Mouse (Mus musculus) heart, embryonic 16.5 days (tissue): ENCODE data around the gene Nrp1. TPM values are rescaled to one million over a fixed set of nuclear protein-coding genes. Genes with fewer than 3 reads are reported as not detected.
A peak's percentile ranks its signal among the peaks of the same experiment; 100 is the strongest.

Experiments used
- ATAC-seq: fragments of 200-750 bp; cut with Nextera tagmentation; replicated peaks from 2 replicates; pipeline ENCODE4 v1.8.0; 2017; ENCODE audit warnings: moderate number of reproducible peaks; ENCODE audit not compliant: insufficient read depth, low FRiP score; ENCODE audit errors: extremely low read depth
- H3K27ac ChIP-seq: fragments of 300-500 bp; sonication (generic); 2 replicates; pipeline ENCODE4 v1.5.1; 2014; ENCODE audit warnings: mild to moderate bottlenecking, low read length, control low read depth, moderate library complexity
- H3K27me3 ChIP-seq: fragments of 300-500 bp; sonication (generic); 2 replicates; pipeline ENCODE4 v1.6.1; 2014; ENCODE audit warnings: low read length, mixed read lengths; ENCODE audit not compliant: control insufficient read depth, insufficient read depth
- H3K36me3 ChIP-seq: fragments of 300-500 bp; sonication (generic); 2 replicates; pipeline ENCODE4 v1.6.1; 2014; ENCODE audit not compliant: control insufficient read depth, insufficient read depth
- H3K4me1 ChIP-seq: fragments of 300-500 bp; sonication (generic); 2 replicates; pipeline ENCODE4 v1.6.1; 2014; ENCODE audit warnings: low read length, mixed read lengths; ENCODE audit not compliant: control insufficient read depth, insufficient read depth
- H3K4me2 ChIP-seq: fragments of 300-500 bp; sonication (generic); 2 replicates; pipeline ENCODE4 v1.6.1; 2014; ENCODE audit warnings: low read depth, mild to moderate bottlenecking, control low read depth, low read length
- H3K4me3 ChIP-seq: fragments of 300-500 bp; sonication (generic); 2 replicates; pipeline ENCODE4 v1.5.1; 2014; ENCODE audit warnings: mild to moderate bottlenecking, control low read depth, low read length
- H3K9ac ChIP-seq: fragments of 300-500 bp; sonication (generic); 2 replicates; pipeline ENCODE4 v1.6.1; 2014; ENCODE audit warnings: low read length, control low read depth
- H3K9me3 ChIP-seq: fragments of 300-500 bp; sonication (generic); replicated peaks from 2 replicates; pipeline ENCODE4 v1.6.1; 2016; ENCODE audit warnings: low read length; ENCODE audit not compliant: control insufficient read depth
- WGBS: fragments of 180-500 bp; shearing (Covaris S2); extraction: QIAGEN DNeasy Blood & Tissue Kit; methylation state at CpG from one replicate; pipeline ENCODE4 v1.1.7; 2014; 5-methylcytosine and 5-hydroxymethylcytosine counted together
- polyA plus RNA-seq: library from polyadenylated mRNA; unstranded; fragments of >200 nt; fragmentation: Nextera tagmentation; extraction: Ambion mirVana; gene quantifications from 2 replicates; pipeline ENCODE4 v1.2.1, GENCODE M21; 2015

Nrp1 gene
- polyA plus RNA-seq, 1 experiment from 2014 or later, result 159 TPM

GRCm38 (mm10) chr8:128361343-128361870, 3.0 kb downstream of the Nrp1 start:
- no peak for ATAC-seq
- H3K27ac ChIP-seq, result peak overlapping the region; percentile 98
- no peaks in the 10 kb centered on the region for H3K27me3 ChIP-seq
- H3K9ac ChIP-seq, result peak overlapping the region; percentile 99
- H3K36me3 ChIP-seq, result peaks cover 4% of the 10 kb centered on the region; the same call in 1 of the 2 replicates
- 13% methylated on average over 5 of the region's 5 CpGs for WGBS
- H3K9me3 ChIP-seq, result no peaks in the 10 kb centered on the region
- H3K4me2 ChIP-seq, result peak overlapping the region; percentile 75
- peaks cover 35% of the 10 kb centered on the region for H3K4me1 ChIP-seq
- peak overlapping the region; percentile 92 for H3K4me3 ChIP-seq

DNA sequence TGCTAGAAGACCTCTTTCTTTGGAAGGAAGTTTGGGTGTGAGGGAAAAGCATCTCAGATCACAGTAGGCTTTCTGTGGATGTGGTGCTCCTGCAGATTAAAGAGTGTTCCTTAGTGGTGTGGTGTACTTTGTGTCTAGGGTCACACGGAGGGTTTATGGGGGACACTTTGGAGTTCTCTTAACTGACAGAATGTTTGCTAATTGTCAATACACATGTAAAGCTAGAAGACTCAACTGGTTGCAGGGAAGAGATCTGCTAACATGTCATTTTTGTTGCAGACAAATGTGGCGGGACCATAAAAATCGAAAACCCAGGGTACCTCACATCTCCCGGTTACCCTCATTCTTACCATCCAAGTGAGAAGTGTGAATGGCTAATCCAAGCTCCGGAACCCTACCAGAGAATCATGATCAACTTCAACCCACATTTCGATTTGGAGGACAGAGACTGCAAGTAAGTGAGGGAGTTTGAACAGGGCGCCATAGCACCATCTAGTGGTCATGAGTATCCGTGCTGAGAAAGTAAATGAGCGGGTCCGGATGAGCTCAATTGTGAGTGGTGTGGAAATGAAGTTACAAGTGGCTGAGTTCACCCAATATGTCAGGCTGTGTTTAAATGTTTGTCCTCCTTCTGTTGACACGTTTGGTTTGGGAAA, 4.7 kb downstream of the Nrp1 start:
- Histone ChIP-seq H3K36me3 (peaks cover 4% of the 10 kb centered on the region; the same call in 1 of the 2 replicates), H3K4me2 (peak overlapping the region; percentile 75), H3K27ac (peak overlapping the region; percentile 69), H3K4me1 (peaks cover 39% of the 10 kb centered on the region), H3K9me3 (no peaks in the 10 kb centered on the region), H3K27me3 (no peaks in the 10 kb centered on the region), H3K9ac (peak overlapping the region; percentile 63), H3K4me3 (peak overlapping the region; percentile 51)
- WGBS, result 5% methylated on average over 11 of the region's 11 CpGs
- ATAC-seq, result no peak

DNA sequence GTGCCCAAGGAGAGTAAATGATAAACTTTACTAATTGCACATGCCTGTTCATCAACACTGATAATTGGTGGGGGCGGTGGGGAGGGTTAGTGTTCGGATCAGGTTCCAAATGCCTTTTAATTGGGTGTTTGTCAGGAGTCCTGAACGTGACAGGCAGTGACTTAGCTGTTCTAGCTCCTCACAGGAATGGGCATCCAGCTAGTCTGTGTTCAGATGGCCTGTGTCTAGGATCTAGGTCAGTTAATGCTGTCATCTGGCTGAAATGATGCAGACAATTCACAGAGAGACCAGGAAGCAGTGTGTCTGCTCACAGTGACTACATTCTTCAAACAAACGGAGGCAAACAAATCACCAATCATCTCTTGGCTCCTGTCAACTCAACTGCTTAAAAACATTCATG, 12.1 kb downstream of the Nrp1 start:
- H3K4me1 ChIP-seq, result peaks cover 82% of the 10 kb centered on the region
- no peak; the same call in 1 of the 2 replicates for ATAC-seq
- no peak overlapping the region for H3K4me3 ChIP-seq
- H3K27me3 ChIP-seq, result no peaks in the 10 kb centered on the region
- H3K9me3 ChIP-seq, result no peaks in the 10 kb centered on the region
- no peak overlapping the region for H3K9ac ChIP-seq
- peaks cover 32% of the 10 kb centered on the region for H3K36me3 ChIP-seq
- WGBS, result 25% methylated on average over 4 of the region's 4 CpGs
- peak overlapping the region; percentile 88 for H3K27ac ChIP-seq
- H3K4me2 ChIP-seq, result no peak overlapping the region

- no peaks in the 10 kb centered on the region for H3K27me3 ChIP-seq
- peaks cover 82% of the 10 kb centered on the region for H3K4me1 ChIP-seq
- 43% methylated on average over 6 of the region's 6 CpGs for WGBS
- 0 out of 2 replicates have a peak overlapping the region, but pooled peaks have one; percentile 23 for H3K4me2 ChIP-seq
- no peak overlapping the region for H3K4me3 ChIP-seq
- no peaks in the 10 kb centered on the region for H3K9me3 ChIP-seq
- H3K9ac ChIP-seq, result no peak overlapping the region
- H3K36me3 ChIP-seq, result peaks cover 32% of the 10 kb centered on the region
- peak overlapping the region; percentile 88 for H3K27ac ChIP-seq
- peak; percentile 53; the same call in 1 of the 2 replicates for ATAC-seq
Observed at GRCm38 (mm10) chr8:128371026-128371425, 12.6 kb downstream of the Nrp1 start.

DNA sequence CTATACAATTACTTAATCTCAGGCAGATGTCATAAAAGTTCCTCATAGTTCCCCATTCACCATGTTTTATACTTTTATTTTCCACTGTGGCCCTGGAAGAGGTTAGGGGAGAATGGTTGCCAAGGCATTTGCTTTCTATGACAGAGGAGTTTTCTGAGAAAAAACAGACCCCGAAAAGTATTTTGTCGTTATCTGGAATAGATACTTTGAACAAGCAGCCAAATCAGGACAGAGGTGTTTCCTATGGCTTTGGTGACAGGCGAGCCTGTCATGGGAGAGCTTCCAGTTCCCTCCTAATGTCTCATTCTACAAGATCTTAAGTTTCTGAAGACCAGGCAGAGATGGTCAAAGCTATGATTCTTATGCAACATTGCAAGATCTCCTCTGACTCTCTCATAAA, 13.4 kb downstream of the Nrp1 start:
- ATAC-seq, result peak; percentile 76
- Histone ChIP-seq H3K9me3 (no peaks in the 10 kb centered on the region), H3K27ac (peak overlapping the region; percentile 88), H3K9ac (no peak overlapping the region), H3K4me1 (peaks cover 85% of the 10 kb centered on the region), H3K36me3 (peaks cover 32% of the 10 kb centered on the region), H3K4me3 (no peak overlapping the region), H3K4me2 (peak overlapping the region; percentile 23; the same call in 1 of the 2 replicates), H3K27me3 (no peaks in the 10 kb centered on the region)
- 18% methylated on average over 3 of the region's 3 CpGs for WGBS

- Histone ChIP-seq H3K27ac (peak overlapping the region; percentile 74), H3K4me2 (no peak overlapping the region), H3K36me3 (peaks cover 32% of the 10 kb centered on the region), H3K4me1 (peaks cover 88% of the 10 kb centered on the region), H3K27me3 (no peaks in the 10 kb centered on the region), H3K9me3 (no peaks in the 10 kb centered on the region), H3K9ac (no peak overlapping the region), H3K4me3 (no peak overlapping the region)
- WGBS, result 51% methylated on average over 5 of the region's 5 CpGs
- no peak for ATAC-seq
Observed at GRCm38 (mm10) chr8:128372724-128373123, 14.3 kb downstream of the Nrp1 start.

- H3K27ac ChIP-seq, result no peak overlapping the region
- WGBS, result 74% methylated on average over 6 of the region's 6 CpGs
- peaks cover 32% of the 10 kb centered on the region for H3K36me3 ChIP-seq
- no peak for ATAC-seq
- H3K4me2 ChIP-seq, result no peak overlapping the region
- H3K27me3 ChIP-seq, result no peaks in the 10 kb centered on the region
- H3K9ac ChIP-seq, result no peak overlapping the region
- peaks cover 93% of the 10 kb centered on the region for H3K4me1 ChIP-seq
- no peak overlapping the region for H3K4me3 ChIP-seq
- H3K9me3 ChIP-seq, result no peaks in the 10 kb centered on the region
Observed at GRCm38 (mm10) chr8:128373418-128373817, 15.0 kb downstream of the Nrp1 start.

GRCm38 (mm10) chr8:128375291-128375690, 16.9 kb downstream of the Nrp1 start:
- Histone ChIP-seq H3K9me3 (no peaks in the 10 kb centered on the region), H3K36me3 (peaks cover 24% of the 10 kb centered on the region), H3K27me3 (no peaks in the 10 kb centered on the region), H3K4me1 (peaks cover 82% of the 10 kb centered on the region), H3K27ac (peak overlapping the region; percentile 50), H3K9ac (no peak overlapping the region), H3K4me2 (no peak overlapping the region), H3K4me3 (no peak overlapping the region)
- 45% methylated on average over 4 of the region's 4 CpGs for WGBS
- ATAC-seq, result no peak

DNA sequence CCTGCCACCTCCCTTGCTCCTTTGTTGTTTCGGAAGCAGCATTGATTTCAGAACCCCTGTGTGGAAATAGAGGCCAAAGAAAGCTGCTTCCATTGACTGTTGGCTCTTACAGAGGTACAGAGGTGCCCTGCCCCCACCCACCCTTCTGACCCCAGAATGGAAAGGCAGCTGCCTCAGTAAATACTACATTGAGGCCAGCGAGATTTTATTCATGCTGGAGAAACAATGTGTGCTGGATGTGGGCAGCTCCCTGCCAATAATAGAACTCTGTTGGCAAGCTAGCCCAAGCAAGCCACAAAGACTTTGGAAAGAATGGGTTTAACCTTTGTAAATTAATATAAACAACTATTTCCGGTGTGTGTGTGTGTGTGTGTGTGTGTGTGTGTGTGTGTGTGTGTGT, 24.8 kb downstream of the Nrp1 start:
- H3K9me3 ChIP-seq, result no peaks in the 10 kb centered on the region
- no peak overlapping the region for H3K4me3 ChIP-seq
- ATAC-seq, result peak; percentile 47; the same call in 1 of the 2 replicates
- H3K36me3 ChIP-seq, result no peaks in the 10 kb centered on the region
- no peaks in the 10 kb centered on the region for H3K27me3 ChIP-seq
- no peak overlapping the region for H3K9ac ChIP-seq
- peak overlapping the region; percentile 14; the same call in 1 of the 2 replicates for H3K4me2 ChIP-seq
- peaks cover 66% of the 10 kb centered on the region for H3K4me1 ChIP-seq
- H3K27ac ChIP-seq, result peak overlapping the region; percentile 63
- 33% methylated on average over 3 of the region's 3 CpGs for WGBS
